Mouse (Mus musculus): ENCODE results near the gene Rassf4.

GRCm38 (mm10) chr6:116649811-116650210 is 23.9 kb downstream of the Rassf4 start:
- TF ChIP-seq POLR2A (IDR thresholded peaks at IDR 0.05; ENCODE audit: extremely low read depth, insufficient read depth, low read length) (no peak), CTCF (IDR thresholded peaks at IDR 0.05; ENCODE audit: low read depth, low read length) (no peak)

Data from liver, adult 2 months (tissue).